Mouse (Mus musculus): ENCODE data around the gene Slc16a2. TPM values are rescaled to one million over a fixed set of nuclear protein-coding genes. Genes with fewer than 3 reads are reported as not detected.
"Not testable (repeated sequence)": the region's sequence is repeated elsewhere in the genome, so short reads cannot be mapped to it uniquely, and the experiment has no call there.

The Slc16a2 gene
- polyA plus RNA-seq, 1 experiment from 2014 or later, result 31.6 TPM

- H3K4me1 ChIP-seq (ENCODE audit: control insufficient read depth, insufficient read depth, low read length), result 0 out of 2 replicates have a peak, but pooled peaks cover 6% of the 10 kb centered on the region
- peak overlapping the region; percentile 71 for H3K4me2 ChIP-seq (ENCODE audit: low read length)
- peak overlapping the region; percentile 39 for H3K4me3 ChIP-seq (replicated peaks; ENCODE audit: low read depth, low read length)
- H3K36me3 ChIP-seq (ENCODE audit: control insufficient read depth, insufficient read depth, low read length), result no peaks in the 10 kb centered on the region
- peaks cover 46% of the 10 kb centered on the region for H3K27me3 ChIP-seq (ENCODE audit: control insufficient read depth, insufficient read depth, low read length)
- peak overlapping the region; percentile 50 for H3K9ac ChIP-seq (replicated peaks; ENCODE audit: low read length)
- peak overlapping the region; percentile 82 for H3K27ac ChIP-seq (replicated peaks; ENCODE audit: low read depth, low read length)
- ATAC-seq (ENCODE audit: low FRiP score, low TSS enrichment), result peak; percentile 81
- WGBS, result under 1% methylated on average over 40 of the region's 41 CpGs
- H3K9me3 ChIP-seq (ENCODE audit: control insufficient read depth, low read length), result no peaks in the 10 kb centered on the region
- DNase-seq, result peak; percentile 80
Observed at GRCm38 (mm10) chrX:103695165-103695996, 126.4 kb downstream of the Slc16a2 start.

- 9% methylated on average over 15 of the region's 17 CpGs for WGBS
- peak; percentile 43; the same call in 1 of the 2 replicates for ATAC-seq (ENCODE audit: low FRiP score, low TSS enrichment)
- Histone ChIP-seq H3K4me2 (ENCODE audit: low read length) (peak overlapping the region; percentile 71), H3K4me1 (ENCODE audit: control insufficient read depth, insufficient read depth, low read length) (0 out of 2 replicates have a peak, but pooled peaks cover 6% of the 10 kb centered on the region), H3K9me3 (ENCODE audit: control insufficient read depth, low read length) (no peaks in the 10 kb centered on the region), H3K9ac (replicated peaks; ENCODE audit: low read length) (peak overlapping the region; percentile 50), H3K36me3 (ENCODE audit: control insufficient read depth, insufficient read depth, low read length) (no peaks in the 10 kb centered on the region), H3K27me3 (ENCODE audit: control insufficient read depth, insufficient read depth, low read length) (peaks cover 43% of the 10 kb centered on the region), H3K4me3 (replicated peaks; ENCODE audit: low read depth, low read length) (peak overlapping the region; percentile 39), H3K27ac (replicated peaks; ENCODE audit: low read depth, low read length) (peak overlapping the region; percentile 82)
- no peak for DNase-seq
Observed at GRCm38 (mm10) chrX:103694787-103695164, 127.0 kb downstream of the Slc16a2 start.

- H3K9me3 ChIP-seq (ENCODE audit: control insufficient read depth, low read length), result no peaks in the 10 kb centered on the region
- WGBS, result 28% methylated on average over 10 of the region's 10 CpGs
- ATAC-seq (ENCODE audit: low FRiP score, low TSS enrichment) (no peak), DNase-seq (no peak)
- no peaks in the 10 kb centered on the region for H3K36me3 ChIP-seq (ENCODE audit: control insufficient read depth, insufficient read depth, low read length)
- H3K4me1 ChIP-seq (ENCODE audit: control insufficient read depth, insufficient read depth, low read length), result 0 out of 2 replicates have a peak, but pooled peaks cover 6% of the 10 kb centered on the region
- peak overlapping the region; percentile 50; the same call in 1 of the 2 replicates for H3K9ac ChIP-seq (replicated peaks; ENCODE audit: low read length)
- H3K4me2 ChIP-seq (ENCODE audit: low read length), result peak overlapping the region; percentile 71
- peak overlapping the region; percentile 39 for H3K4me3 ChIP-seq (replicated peaks; ENCODE audit: low read depth, low read length)
- peaks cover 43% of the 10 kb centered on the region for H3K27me3 ChIP-seq (ENCODE audit: control insufficient read depth, insufficient read depth, low read length)
- peak overlapping the region; percentile 82 for H3K27ac ChIP-seq (replicated peaks; ENCODE audit: low read depth, low read length)
Observed at GRCm38 (mm10) chrX:103694381-103694780, 127.4 kb downstream of the Slc16a2 start.

GRCm38 (mm10) chrX:103692916-103693315 lies 128.9 kb downstream of the Slc16a2 start:
- Histone ChIP-seq H3K27me3 (ENCODE audit: control insufficient read depth, insufficient read depth, low read length) (peaks cover 46% of the 10 kb centered on the region), H3K4me2 (ENCODE audit: low read length) (no peak overlapping the region), H3K27ac (replicated peaks; ENCODE audit: low read depth, low read length) (no peak overlapping the region), H3K4me3 (replicated peaks; ENCODE audit: low read depth, low read length) (no peak overlapping the region), H3K36me3 (ENCODE audit: control insufficient read depth, insufficient read depth, low read length) (no peaks in the 10 kb centered on the region), H3K9me3 (ENCODE audit: control insufficient read depth, low read length) (no peaks in the 10 kb centered on the region), H3K4me1 (ENCODE audit: control insufficient read depth, insufficient read depth, low read length) (0 out of 2 replicates have a peak, but pooled peaks cover 6% of the 10 kb centered on the region), H3K9ac (replicated peaks; ENCODE audit: low read length) (no peak overlapping the region)
- no peak for DNase-seq
- no peak for ATAC-seq (ENCODE audit: low FRiP score, low TSS enrichment)
- WGBS, result 73% methylated on average over 5 of the region's 5 CpGs

- Histone ChIP-seq H3K27me3 (ENCODE audit: control insufficient read depth, insufficient read depth, low read length) (peaks cover 38% of the 10 kb centered on the region), H3K27ac (replicated peaks; ENCODE audit: low read depth, low read length) (no peak overlapping the region)
Observed at GRCm38 (mm10) chrX:103688551-103688950, 133.2 kb downstream of the Slc16a2 start.

GRCm38 (mm10) chrX:103674674-103675073 lies 147.1 kb downstream of the Slc16a2 start:
- H3K36me3 ChIP-seq (ENCODE audit: control insufficient read depth, insufficient read depth, low read length), result no peaks in the 10 kb centered on the region
- no peak overlapping the region for H3K27ac ChIP-seq (replicated peaks; ENCODE audit: low read depth, low read length)
- H3K9ac ChIP-seq (replicated peaks; ENCODE audit: low read length), result no peak overlapping the region
- peaks cover 8% of the 10 kb centered on the region; the same call in 1 of the 2 replicates for H3K27me3 ChIP-seq (ENCODE audit: control insufficient read depth, insufficient read depth, low read length)
- whole genome bisulfite sequencing, result 34% methylated on average over 2 of the region's 2 CpGs
- no peaks in the 10 kb centered on the region for H3K4me1 ChIP-seq (ENCODE audit: control insufficient read depth, insufficient read depth, low read length)
- peak; percentile 39 for DNase-seq
- no peaks in the 10 kb centered on the region for H3K9me3 ChIP-seq (ENCODE audit: control insufficient read depth, low read length)
- no peak overlapping the region for H3K4me2 ChIP-seq (ENCODE audit: low read length)
- no peak for ATAC-seq (ENCODE audit: low FRiP score, low TSS enrichment)
- H3K4me3 ChIP-seq (replicated peaks; ENCODE audit: low read depth, low read length), result no peak overlapping the region

More at GRCm38 (mm10) chrX:103688551-103688950, 133.2 kb downstream of the Slc16a2 start:
- H3K9me3 ChIP-seq (ENCODE audit: control insufficient read depth, low read length), result no peaks in the 10 kb centered on the region
- H3K4me1 ChIP-seq (ENCODE audit: control insufficient read depth, insufficient read depth, low read length), result no peaks in the 10 kb centered on the region
- H3K9ac ChIP-seq (replicated peaks; ENCODE audit: low read length), result no peak overlapping the region
- ATAC-seq (ENCODE audit: low FRiP score, low TSS enrichment) (no peak), DNase-seq (no peak)
- H3K36me3 ChIP-seq (ENCODE audit: control insufficient read depth, insufficient read depth, low read length), result no peaks in the 10 kb centered on the region
- no peak overlapping the region for H3K4me3 ChIP-seq (replicated peaks; ENCODE audit: low read depth, low read length)
- 80% methylated on average over 2 of the region's 2 CpGs for WGBS
- no peak overlapping the region for H3K4me2 ChIP-seq (ENCODE audit: low read length)

GRCm38 (mm10) chrX:103673761-103674160 lies 148.0 kb downstream of the Slc16a2 start:
- ATAC-seq (ENCODE audit: low FRiP score, low TSS enrichment) (no peak), DNase-seq (no peak)
- Histone ChIP-seq H3K36me3 (ENCODE audit: control insufficient read depth, insufficient read depth, low read length) (no peaks in the 10 kb centered on the region), H3K27me3 (ENCODE audit: control insufficient read depth, insufficient read depth, low read length) (peaks cover 3% of the 10 kb centered on the region; the same call in 1 of the 2 replicates), H3K27ac (replicated peaks; ENCODE audit: low read depth, low read length) (no peak overlapping the region), H3K9me3 (ENCODE audit: control insufficient read depth, low read length) (no peaks in the 10 kb centered on the region), H3K9ac (replicated peaks; ENCODE audit: low read length) (no peak overlapping the region), H3K4me1 (ENCODE audit: control insufficient read depth, insufficient read depth, low read length) (no peaks in the 10 kb centered on the region), H3K4me2 (ENCODE audit: low read length) (no peak overlapping the region), H3K4me3 (replicated peaks; ENCODE audit: low read depth, low read length) (no peak overlapping the region)
- 82% methylated on average over 3 of the region's 3 CpGs for WGBS

- no peaks in the 10 kb centered on the region for H3K36me3 ChIP-seq (ENCODE audit: control insufficient read depth, insufficient read depth, low read length)
- no peak overlapping the region for H3K27ac ChIP-seq (replicated peaks; ENCODE audit: low read depth, low read length)
- no peaks in the 10 kb centered on the region for H3K9me3 ChIP-seq (ENCODE audit: control insufficient read depth, low read length)
- DNase-seq, result no peak
- no peaks in the 10 kb centered on the region; the same call in 1 of the 2 replicates for H3K27me3 ChIP-seq (ENCODE audit: control insufficient read depth, insufficient read depth, low read length)
- no peak overlapping the region for H3K4me3 ChIP-seq (replicated peaks; ENCODE audit: low read depth, low read length)
- no peak for ATAC-seq (ENCODE audit: low FRiP score, low TSS enrichment)
- H3K4me1 ChIP-seq (ENCODE audit: control insufficient read depth, insufficient read depth, low read length), result no peaks in the 10 kb centered on the region
- H3K4me2 ChIP-seq (ENCODE audit: low read length), result no peak overlapping the region
- H3K9ac ChIP-seq (replicated peaks; ENCODE audit: low read length), result no peak overlapping the region
Observed at GRCm38 (mm10) chrX:103670245-103670644, 151.5 kb downstream of the Slc16a2 start.

- not testable (repeated sequence) for H3K27me3 ChIP-seq (ENCODE audit: control insufficient read depth, insufficient read depth, low read length); H3K4me3 ChIP-seq (replicated peaks; ENCODE audit: low read depth, low read length); DNase-seq; H3K4me1 ChIP-seq (ENCODE audit: control insufficient read depth, insufficient read depth, low read length); ATAC-seq (ENCODE audit: low FRiP score, low TSS enrichment); H3K36me3 ChIP-seq (ENCODE audit: control insufficient read depth, insufficient read depth, low read length); H3K9me3 ChIP-seq (ENCODE audit: control insufficient read depth, low read length); H3K4me2 ChIP-seq (ENCODE audit: low read length); H3K9ac ChIP-seq (replicated peaks; ENCODE audit: low read length); H3K27ac ChIP-seq (replicated peaks; ENCODE audit: low read depth, low read length)
- 93% methylated on average over 10 of the region's 10 CpGs for WGBS
Observed at GRCm38 (mm10) chrX:103664445-103664844, 157.3 kb downstream of the Slc16a2 start.

Data from midbrain, embryonic 14.5 days (tissue).